Mouse (Mus musculus): ENCODE data around the gene Rsrc1. TPM values are rescaled to one million over a fixed set of nuclear protein-coding genes. Genes with fewer than 3 reads are reported as not detected.

Rsrc1 gene
- polyA plus RNA-seq, 1 experiment from 2014 or later, result 25.1 TPM

DNA sequence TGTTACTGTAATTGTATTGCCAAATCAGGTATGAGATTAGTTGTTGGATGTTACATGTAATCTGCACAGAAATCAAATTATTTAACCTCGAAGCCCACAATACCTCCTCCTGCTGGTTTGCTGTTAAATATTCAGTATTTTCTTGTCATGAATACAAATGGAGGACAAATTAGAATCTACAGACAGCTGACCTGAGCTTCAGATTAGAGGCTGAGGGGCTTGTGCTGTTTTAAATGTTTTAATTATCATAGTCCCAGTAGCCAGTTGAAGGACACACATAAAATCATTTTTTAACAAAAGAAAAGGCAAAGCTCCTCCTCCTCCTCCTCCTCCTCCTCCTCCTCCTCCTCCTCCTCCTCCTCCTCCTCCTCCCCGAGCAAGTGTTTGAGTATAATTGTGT, 327.5 kb downstream of the Rsrc1 start:
- Histone ChIP-seq H3K4me2 (no peak overlapping the region), H3K27me3 (replicated peaks) (no peaks in the 10 kb centered on the region), H3K4me3 (replicated peaks) (no peak overlapping the region), H3K27ac (no peak overlapping the region), H3K9me3 (no peaks in the 10 kb centered on the region), H3K9ac (no peak overlapping the region), H3K36me3 (no peaks in the 10 kb centered on the region), H3K4me1 (no peaks in the 10 kb centered on the region)
- 91% methylated on average over 1 of the region's 2 CpGs for WGBS
- ATAC-seq (ENCODE audit: insufficient read depth, low FRiP score, low read depth), result no peak

DNA sequence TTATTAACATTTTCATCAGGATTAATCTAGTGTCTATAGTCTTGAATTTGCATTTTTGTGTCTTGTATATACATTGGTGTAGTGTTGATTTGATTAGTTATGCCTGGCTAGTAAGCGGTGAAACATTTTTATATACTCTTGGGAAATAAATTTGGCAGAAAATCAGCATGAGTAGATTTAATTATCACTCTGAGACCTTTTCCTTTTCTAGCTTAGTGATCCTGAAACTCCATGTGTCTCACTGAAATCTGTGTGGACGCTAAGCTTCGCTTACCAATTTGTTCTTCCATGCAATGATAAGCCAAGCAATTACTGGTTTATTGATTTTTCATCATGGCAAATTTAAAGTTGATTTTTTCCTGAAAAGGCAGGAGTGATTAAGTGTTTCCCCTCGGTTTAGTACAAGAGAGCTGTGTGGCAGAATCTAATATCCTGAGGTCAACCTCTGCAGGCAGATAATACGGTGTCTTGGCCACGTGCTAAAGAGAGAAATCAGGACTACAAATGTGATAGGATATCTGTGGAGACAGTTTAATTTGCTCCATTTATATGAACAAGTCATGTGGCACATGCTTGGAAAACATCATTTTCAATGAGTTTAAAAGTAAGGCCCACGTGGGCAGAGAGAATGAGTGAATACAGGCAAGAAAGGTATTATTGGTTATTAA, 328.6 kb downstream of the Rsrc1 start:
- WGBS, result 61% methylated on average over 7 of the region's 7 CpGs
- no peaks in the 10 kb centered on the region for H3K36me3 ChIP-seq

GRCm38 (mm10) chr3:67311436-67311835, 330.2 kb downstream of the Rsrc1 start:
- Histone ChIP-seq H3K27me3 (replicated peaks) (no peaks in the 10 kb centered on the region), H3K9me3 (no peaks in the 10 kb centered on the region), H3K4me1 (no peaks in the 10 kb centered on the region), H3K4me2 (no peak overlapping the region), H3K9ac (no peak overlapping the region), H3K27ac (no peak overlapping the region), H3K36me3 (no peaks in the 10 kb centered on the region), H3K4me3 (replicated peaks) (no peak overlapping the region)
- WGBS, result 27% methylated on average over 2 of the region's 2 CpGs
- ATAC-seq (ENCODE audit: insufficient read depth, low FRiP score, low read depth), result no peak

More for the DNA sequence above, 328.6 kb downstream of the Rsrc1 start:
- H3K4me1 ChIP-seq, result no peaks in the 10 kb centered on the region
- ATAC-seq (ENCODE audit: insufficient read depth, low FRiP score, low read depth), result no peak
- no peak overlapping the region for H3K27ac ChIP-seq
- H3K9me3 ChIP-seq, result no peaks in the 10 kb centered on the region
- H3K4me2 ChIP-seq, result no peak overlapping the region
- H3K27me3 ChIP-seq (replicated peaks), result no peaks in the 10 kb centered on the region
- no peak overlapping the region for H3K4me3 ChIP-seq (replicated peaks)
- no peak overlapping the region for H3K9ac ChIP-seq

- Histone ChIP-seq H3K4me1 (no peaks in the 10 kb centered on the region), H3K4me3 (replicated peaks) (no peak overlapping the region), H3K27ac (no peak overlapping the region), H3K36me3 (no peaks in the 10 kb centered on the region), H3K9ac (no peak overlapping the region), H3K27me3 (replicated peaks) (no peaks in the 10 kb centered on the region), H3K9me3 (no peaks in the 10 kb centered on the region), H3K4me2 (no peak overlapping the region)
- no peak for ATAC-seq (ENCODE audit: insufficient read depth, low FRiP score, low read depth)
- WGBS, result 69% methylated on average over 4 of the region's 4 CpGs
Observed at GRCm38 (mm10) chr3:67322422-67322821, 341.2 kb downstream of the Rsrc1 start.

- Histone ChIP-seq H3K4me1 (no peaks in the 10 kb centered on the region), H3K4me2 (no peak overlapping the region), H3K4me3 (replicated peaks) (no peak overlapping the region), H3K36me3 (no peaks in the 10 kb centered on the region), H3K9me3 (no peaks in the 10 kb centered on the region), H3K9ac (no peak overlapping the region), H3K27me3 (replicated peaks) (no peaks in the 10 kb centered on the region), H3K27ac (no peak overlapping the region)
- 39% methylated on average over 3 of the region's 3 CpGs for WGBS
- no peak for ATAC-seq (ENCODE audit: insufficient read depth, low FRiP score, low read depth)
Observed at GRCm38 (mm10) chr3:67339558-67339957, 358.4 kb downstream of the Rsrc1 start.

DNA sequence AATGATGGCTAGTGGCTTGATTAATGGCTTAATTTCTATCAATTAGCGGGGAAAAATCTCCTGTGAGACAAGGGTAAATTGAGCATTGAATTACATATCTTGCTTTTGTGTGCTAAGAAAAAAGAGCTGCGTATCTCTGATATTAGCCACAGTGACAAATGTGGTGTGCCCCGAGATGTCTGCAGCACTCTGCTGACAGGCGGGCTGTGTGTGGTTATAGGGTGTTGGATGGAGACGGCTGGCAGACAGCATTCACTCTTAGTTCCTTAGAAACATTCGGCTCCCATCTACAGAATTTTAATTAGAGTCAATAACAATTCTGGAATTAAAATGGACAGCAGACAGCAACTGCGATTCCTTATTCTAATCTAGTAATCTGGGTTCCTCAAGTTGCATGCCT, 359.7 kb downstream of the Rsrc1 start:
- WGBS, result 74% methylated on average over 7 of the region's 7 CpGs
- ATAC-seq (ENCODE audit: insufficient read depth, low FRiP score, low read depth), result no peak
- Histone ChIP-seq H3K9me3 (no peaks in the 10 kb centered on the region), H3K36me3 (no peaks in the 10 kb centered on the region), H3K4me3 (replicated peaks) (no peak overlapping the region), H3K27ac (no peak overlapping the region), H3K9ac (no peak overlapping the region), H3K4me2 (no peak overlapping the region), H3K4me1 (no peaks in the 10 kb centered on the region), H3K27me3 (replicated peaks) (no peaks in the 10 kb centered on the region)

DNA sequence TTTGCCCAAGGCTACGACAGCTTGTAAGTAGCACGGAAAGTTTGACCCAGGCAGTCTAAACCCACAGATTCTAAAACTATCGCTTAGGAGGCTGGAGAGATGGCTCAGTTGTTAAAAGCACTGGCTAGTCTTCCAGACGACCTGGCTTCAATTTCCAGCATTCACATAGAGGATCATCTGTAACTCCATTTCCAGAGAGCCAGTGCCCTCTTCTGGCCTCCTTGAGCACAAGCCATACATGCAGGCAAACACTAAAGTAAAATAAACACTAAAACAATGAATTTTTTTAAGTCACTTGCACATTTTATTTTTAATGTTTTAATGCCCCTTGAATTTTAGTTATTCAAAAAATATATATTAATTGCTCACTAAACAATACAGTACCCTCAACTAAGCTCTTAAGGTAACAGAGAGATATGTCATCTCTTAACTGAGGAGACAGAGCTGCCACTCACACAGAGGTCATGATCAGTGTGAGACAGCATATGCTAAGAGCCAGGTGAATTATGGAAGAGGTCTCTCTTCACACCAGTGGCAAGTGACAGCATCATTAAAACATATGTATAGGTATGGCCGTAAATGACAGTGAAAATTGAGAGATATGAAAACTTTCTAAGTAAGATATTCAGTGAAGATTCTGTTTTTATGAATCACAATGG, 361.9 kb downstream of the Rsrc1 start:
- Histone ChIP-seq H3K27me3 (replicated peaks) (no peaks in the 10 kb centered on the region), H3K4me3 (replicated peaks) (no peak overlapping the region), H3K4me2 (no peak overlapping the region), H3K4me1 (no peaks in the 10 kb centered on the region), H3K9ac (no peak overlapping the region), H3K36me3 (no peaks in the 10 kb centered on the region), H3K27ac (no peak overlapping the region), H3K9me3 (no peaks in the 10 kb centered on the region)
- 56% methylated on average over 5 of the region's 5 CpGs for WGBS
- ATAC-seq (ENCODE audit: insufficient read depth, low FRiP score, low read depth), result no peak

GRCm38 (mm10) chr3:67344599-67344998, 363.4 kb downstream of the Rsrc1 start:
- no peak overlapping the region for H3K27ac ChIP-seq
- no peak for ATAC-seq (ENCODE audit: insufficient read depth, low FRiP score, low read depth)
- H3K27me3 ChIP-seq (replicated peaks), result no peaks in the 10 kb centered on the region
- no peaks in the 10 kb centered on the region for H3K9me3 ChIP-seq
- no peak overlapping the region for H3K4me3 ChIP-seq (replicated peaks)
- no peaks in the 10 kb centered on the region for H3K4me1 ChIP-seq
- H3K36me3 ChIP-seq, result no peaks in the 10 kb centered on the region
- WGBS, result 9% methylated on average over 2 of the region's 2 CpGs
- no peak overlapping the region for H3K9ac ChIP-seq
- H3K4me2 ChIP-seq, result no peak overlapping the region

DNA sequence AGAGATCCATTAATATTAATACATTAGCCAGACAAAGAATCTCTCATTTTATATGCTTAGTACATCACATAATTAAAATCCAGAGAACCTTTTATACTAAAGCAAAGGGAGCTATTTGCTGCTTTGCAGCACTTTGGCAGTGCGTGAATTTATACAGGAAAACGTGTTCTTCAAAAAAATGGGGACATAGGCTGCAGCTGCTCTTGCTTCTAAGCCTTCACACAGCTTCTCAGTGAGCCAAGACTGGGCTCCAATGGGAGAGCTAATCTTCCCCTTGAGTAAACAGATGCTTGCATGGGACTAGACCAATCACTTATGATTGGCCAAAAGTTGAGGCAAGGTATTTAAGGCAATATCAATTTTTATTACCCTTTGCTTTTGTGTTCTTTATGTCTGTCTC, 365.5 kb downstream of the Rsrc1 start:
- ATAC-seq (ENCODE audit: insufficient read depth, low FRiP score, low read depth), result no peak
- Histone ChIP-seq H3K36me3 (no peaks in the 10 kb centered on the region), H3K9ac (no peak overlapping the region), H3K4me1 (no peaks in the 10 kb centered on the region), H3K27me3 (replicated peaks) (no peaks in the 10 kb centered on the region), H3K9me3 (no peaks in the 10 kb centered on the region), H3K4me2 (no peak overlapping the region), H3K27ac (no peak overlapping the region), H3K4me3 (replicated peaks) (no peak overlapping the region)
- WGBS, result 56% methylated on average over 2 of the region's 2 CpGs

- Histone ChIP-seq H3K9ac (no peak overlapping the region), H3K27ac (no peak overlapping the region), H3K27me3 (replicated peaks) (no peaks in the 10 kb centered on the region), H3K9me3 (no peaks in the 10 kb centered on the region), H3K4me3 (replicated peaks) (no peak overlapping the region), H3K36me3 (no peaks in the 10 kb centered on the region), H3K4me2 (no peak overlapping the region), H3K4me1 (no peaks in the 10 kb centered on the region)
- no peak for ATAC-seq (ENCODE audit: insufficient read depth, low FRiP score, low read depth)
- 80% methylated on average over 12 of the region's 12 CpGs for WGBS
Observed at GRCm38 (mm10) chr3:67351406-67352127, 370.4 kb downstream of the Rsrc1 start.

- Histone ChIP-seq H3K27ac (no peak overlapping the region), H3K9ac (no peak overlapping the region), H3K4me3 (replicated peaks) (no peak overlapping the region), H3K9me3 (no peaks in the 10 kb centered on the region), H3K27me3 (replicated peaks) (no peaks in the 10 kb centered on the region), H3K4me1 (no peaks in the 10 kb centered on the region), H3K4me2 (no peak overlapping the region), H3K36me3 (0 out of 2 replicates have a peak, but pooled peaks cover 3% of the 10 kb centered on the region)
- ATAC-seq (ENCODE audit: insufficient read depth, low FRiP score, low read depth), result 0 out of 2 replicates have a peak, but pooled peaks have one; percentile 14
- WGBS, result 16% methylated on average over 2 of the region's 5 CpGs
Observed at GRCm38 (mm10) chr3:67352128-67352762, 371.1 kb downstream of the Rsrc1 start.

- Histone ChIP-seq H3K4me2 (no peak overlapping the region), H3K9ac (no peak overlapping the region), H3K9me3 (no peaks in the 10 kb centered on the region), H3K27ac (no peak overlapping the region), H3K36me3 (0 out of 2 replicates have a peak, but pooled peaks cover 3% of the 10 kb centered on the region), H3K27me3 (replicated peaks) (no peaks in the 10 kb centered on the region), H3K4me3 (replicated peaks) (no peak overlapping the region), H3K4me1 (no peaks in the 10 kb centered on the region)
- 90% methylated on average over 3 of the region's 3 CpGs for WGBS
- ATAC-seq (ENCODE audit: insufficient read depth, low FRiP score, low read depth), result no peak
Observed at GRCm38 (mm10) chr3:67352763-67353149, 371.6 kb downstream of the Rsrc1 start.

All from stomach, embryonic 15.5 days (tissue).